Mouse (Mus musculus): ENCODE data around the gene Vcl. TPM values are rescaled to one million over a fixed set of nuclear protein-coding genes. Genes with fewer than 3 reads are reported as not detected.

Vcl gene
- polyA plus RNA-seq, 2 experiments = 64.1 to 67.4 TPM

- DNase-seq (ENCODE audit: low spot score) (peak; percentile 56), ATAC-seq (ENCODE audit: low FRiP score, low read depth) (peak; percentile 85)
- H3K27ac ChIP-seq (replicated peaks; ENCODE audit: low read depth, low read length) = no peak overlapping the region
- H3K36me3 ChIP-seq (ENCODE audit: control insufficient read depth, insufficient read depth, low read length) = no peaks in the 10 kb centered on the region
- H3K9ac ChIP-seq (ENCODE audit: low read depth, low read length, severe bottlenecking) = no peak overlapping the region
- WGBS = 16% methylated on average over 9 of the region's 9 CpGs
- no peaks in the 10 kb centered on the region for H3K27me3 ChIP-seq (ENCODE audit: control insufficient read depth, insufficient read depth, low read length)
- H3K4me2 ChIP-seq (replicated peaks; ENCODE audit: low read depth, low read length, severe bottlenecking) = no peak overlapping the region
- H3K4me1 ChIP-seq (ENCODE audit: control insufficient read depth, insufficient read depth, low read length) = peaks cover 20% of the 10 kb centered on the region
- no peak overlapping the region for H3K4me3 ChIP-seq (replicated peaks; ENCODE audit: low read length)
- H3K9me3 ChIP-seq (ENCODE audit: control insufficient read depth, low read length) = no peaks in the 10 kb centered on the region
- TF ChIP-seq POLR2A (IDR thresholded peaks at IDR 0.05; ENCODE audit: borderline replicate concordance, extremely low read depth, insufficient read depth, insufficient read length) = no peak
Measured at GRCm38 (mm10) chr14:20891941-20892402, 37.2 kb upstream of the Vcl start.

- Histone ChIP-seq H3K4me3 (replicated peaks; ENCODE audit: low read length) (no peak overlapping the region), H3K36me3 (ENCODE audit: control insufficient read depth, insufficient read depth, low read length) (no peaks in the 10 kb centered on the region), H3K4me2 (replicated peaks; ENCODE audit: low read depth, low read length, severe bottlenecking) (no peak overlapping the region), H3K9ac (ENCODE audit: low read depth, low read length, severe bottlenecking) (no peak overlapping the region), H3K27ac (replicated peaks; ENCODE audit: low read depth, low read length) (no peak overlapping the region), H3K4me1 (ENCODE audit: control insufficient read depth, insufficient read depth, low read length) (peaks cover 20% of the 10 kb centered on the region), H3K9me3 (ENCODE audit: control insufficient read depth, low read length) (no peaks in the 10 kb centered on the region), H3K27me3 (ENCODE audit: control insufficient read depth, insufficient read depth, low read length) (no peaks in the 10 kb centered on the region)
- DNase-seq (ENCODE audit: low spot score) (peak; percentile 24), ATAC-seq (ENCODE audit: low FRiP score, low read depth) (no peak)
- WGBS = 46% methylated on average over 4 of the region's 4 CpGs
- TF ChIP-seq POLR2A (IDR thresholded peaks at IDR 0.05; ENCODE audit: borderline replicate concordance, extremely low read depth, insufficient read depth, insufficient read length) = no peak
Measured at GRCm38 (mm10) chr14:20893815-20894214, 35.4 kb upstream of the Vcl start.

- no peak overlapping the region for H3K4me3 ChIP-seq (replicated peaks; ENCODE audit: low read length)
- no peak overlapping the region for H3K9ac ChIP-seq (ENCODE audit: low read depth, low read length, severe bottlenecking)
- no peaks in the 10 kb centered on the region for H3K9me3 ChIP-seq (ENCODE audit: control insufficient read depth, low read length)
- H3K27ac ChIP-seq (replicated peaks; ENCODE audit: low read depth, low read length) = no peak overlapping the region
- no peak for TF ChIP-seq POLR2A (IDR thresholded peaks at IDR 0.05; ENCODE audit: borderline replicate concordance, extremely low read depth, insufficient read depth, insufficient read length)
- no peaks in the 10 kb centered on the region for H3K4me1 ChIP-seq (ENCODE audit: control insufficient read depth, insufficient read depth, low read length)
- 93% methylated on average over 3 of the region's 3 CpGs for WGBS
- no peaks in the 10 kb centered on the region for H3K36me3 ChIP-seq (ENCODE audit: control insufficient read depth, insufficient read depth, low read length)
- DNase-seq (ENCODE audit: low spot score) (no peak), ATAC-seq (ENCODE audit: low FRiP score, low read depth) (no peak)
- no peak overlapping the region for H3K4me2 ChIP-seq (replicated peaks; ENCODE audit: low read depth, low read length, severe bottlenecking)
- H3K27me3 ChIP-seq (ENCODE audit: control insufficient read depth, insufficient read depth, low read length) = no peaks in the 10 kb centered on the region
Measured at GRCm38 (mm10) chr14:20901267-20901666, 27.9 kb upstream of the Vcl start.

- Histone ChIP-seq H3K27ac (replicated peaks; ENCODE audit: low read depth, low read length) (no peak overlapping the region), H3K36me3 (ENCODE audit: control insufficient read depth, insufficient read depth, low read length) (no peaks in the 10 kb centered on the region), H3K9me3 (ENCODE audit: control insufficient read depth, low read length) (no peaks in the 10 kb centered on the region), H3K4me1 (ENCODE audit: control insufficient read depth, insufficient read depth, low read length) (no peaks in the 10 kb centered on the region), H3K4me2 (replicated peaks; ENCODE audit: low read depth, low read length, severe bottlenecking) (no peak overlapping the region), H3K4me3 (replicated peaks; ENCODE audit: low read length) (no peak overlapping the region), H3K27me3 (ENCODE audit: control insufficient read depth, insufficient read depth, low read length) (no peaks in the 10 kb centered on the region), H3K9ac (ENCODE audit: low read depth, low read length, severe bottlenecking) (no peak overlapping the region)
- ATAC-seq (ENCODE audit: low FRiP score, low read depth) (no peak), DNase-seq (ENCODE audit: low spot score) (no peak)
- 80% methylated on average over 6 of the region's 6 CpGs for WGBS
- no peak for TF ChIP-seq POLR2A (IDR thresholded peaks at IDR 0.05; ENCODE audit: borderline replicate concordance, extremely low read depth, insufficient read depth, insufficient read length)
Measured at GRCm38 (mm10) chr14:20903137-20903536, 26.1 kb upstream of the Vcl start.

- Histone ChIP-seq H3K4me3 (replicated peaks; ENCODE audit: low read length) (no peak overlapping the region), H3K4me2 (replicated peaks; ENCODE audit: low read depth, low read length, severe bottlenecking) (no peak overlapping the region), H3K4me1 (ENCODE audit: control insufficient read depth, insufficient read depth, low read length) (no peaks in the 10 kb centered on the region), H3K36me3 (ENCODE audit: control insufficient read depth, insufficient read depth, low read length) (no peaks in the 10 kb centered on the region), H3K27ac (replicated peaks; ENCODE audit: low read depth, low read length) (no peak overlapping the region), H3K9me3 (ENCODE audit: control insufficient read depth, low read length) (no peaks in the 10 kb centered on the region), H3K27me3 (ENCODE audit: control insufficient read depth, insufficient read depth, low read length) (no peaks in the 10 kb centered on the region), H3K9ac (ENCODE audit: low read depth, low read length, severe bottlenecking) (no peak overlapping the region)
- TF ChIP-seq POLR2A (IDR thresholded peaks at IDR 0.05; ENCODE audit: borderline replicate concordance, extremely low read depth, insufficient read depth, insufficient read length) = no peak
- ATAC-seq (ENCODE audit: low FRiP score, low read depth) (no peak), DNase-seq (ENCODE audit: low spot score) (no peak)
- WGBS = 66% methylated on average over 2 of the region's 2 CpGs
Measured at GRCm38 (mm10) chr14:20911811-20912210, 17.4 kb upstream of the Vcl start.

GRCm38 (mm10) chr14:20914415-20914814 is 14.8 kb upstream of the Vcl start:
- H3K9me3 ChIP-seq (ENCODE audit: control insufficient read depth, low read length) = no peaks in the 10 kb centered on the region
- no peaks in the 10 kb centered on the region for H3K4me1 ChIP-seq (ENCODE audit: control insufficient read depth, insufficient read depth, low read length)
- no peaks in the 10 kb centered on the region for H3K36me3 ChIP-seq (ENCODE audit: control insufficient read depth, insufficient read depth, low read length)
- H3K4me3 ChIP-seq (replicated peaks; ENCODE audit: low read length) = no peak overlapping the region
- no peak overlapping the region for H3K9ac ChIP-seq (ENCODE audit: low read depth, low read length, severe bottlenecking)
- WGBS = 53% methylated on average over 2 of the region's 2 CpGs
- no peak for DNase-seq (ENCODE audit: low spot score)
- no peak for TF ChIP-seq POLR2A (IDR thresholded peaks at IDR 0.05; ENCODE audit: borderline replicate concordance, extremely low read depth, insufficient read depth, insufficient read length)
- no peak for ATAC-seq (ENCODE audit: low FRiP score, low read depth)
- no peaks in the 10 kb centered on the region for H3K27me3 ChIP-seq (ENCODE audit: control insufficient read depth, insufficient read depth, low read length)
- no peak overlapping the region for H3K4me2 ChIP-seq (replicated peaks; ENCODE audit: low read depth, low read length, severe bottlenecking)
- no peak overlapping the region for H3K27ac ChIP-seq (replicated peaks; ENCODE audit: low read depth, low read length)

Measured in limb, embryonic 14.5 days (tissue).